Comparison of ENCODE assay signal across 8 mouse cellular contexts in genomic region chr1:58358958-58359901, GRCm38 (mm10). TPM values are rescaled to one million over a fixed set of nuclear protein-coding genes. Genes with fewer than 3 reads are reported as not detected.
A peak's percentile ranks its signal among the peaks of the same experiment; 100 is the strongest.
DNase-seq lines count a peak whose midpoint lies in the region; ATAC-seq and TF ChIP-seq lines count a peak whose summit lies in the region.

No protein-coding gene starts in this region.

- intact Hi-C loops in heart, postnatal 10 days (cut with DNase I) = no loop called here
- intact Hi-C loops in left cerebral cortex, postnatal 36 days (cut with DNase I) = no loop called here

- H3K27ac ChIP-seq in bone marrow macrophage, adult 2 months (ENCODE audit: insufficient read depth, low read depth, low read length) = peak overlapping the region; percentile 47
- H3K27ac ChIP-seq in stomach, postnatal 0 days (replicated peaks) = peak overlapping the region; percentile 35; the same call in 1 of the 2 replicates
- H3K27ac ChIP-seq in forebrain, embryonic 15.5 days (replicated peaks) = no peak overlapping the region
- H3K27ac ChIP-seq in forebrain, embryonic 12.5 days = no peak overlapping the region

- H3K4me3 ChIP-seq in bone marrow macrophage, adult 2 months (ENCODE audit: insufficient read depth, low read length) = no peak overlapping the region
- no peak overlapping the region for H3K4me3 ChIP-seq in stomach, postnatal 0 days (ENCODE audit: low read depth, low read length)
- no peak overlapping the region for H3K4me3 ChIP-seq in forebrain, embryonic 15.5 days
- H3K4me3 ChIP-seq in forebrain, embryonic 12.5 days (replicated peaks) = no peak overlapping the region

- peak; percentile 93 for ATAC-seq in stomach, postnatal 0 days (ENCODE audit: low FRiP score, low TSS enrichment)
- ATAC-seq in forebrain, embryonic 15.5 days (replicated peaks) = no peak
- ATAC-seq in forebrain, embryonic 12.5 days (ENCODE audit: low FRiP score) = no peak

- TF ChIP-seq EP300 in stomach, postnatal 0 days (optimal IDR thresholded peaks at IDR 0.05) = no peak

- peaks cover 17% of the 10 kb centered on the region for H3K4me1 ChIP-seq in bone marrow macrophage, adult 2 months (ENCODE audit: control insufficient read depth, insufficient read depth, low read length)
- H3K4me1 ChIP-seq in stomach, postnatal 0 days (replicated peaks; ENCODE audit: control insufficient read depth, insufficient read depth) = no peaks in the 10 kb centered on the region
- no peaks in the 10 kb centered on the region for H3K4me1 ChIP-seq in forebrain, embryonic 15.5 days
- H3K4me1 ChIP-seq in forebrain, embryonic 12.5 days = no peaks in the 10 kb centered on the region

- TF ChIP-seq POLR2A in bone marrow macrophage, adult 2 months (IDR thresholded peaks at IDR 0.05; ENCODE audit: borderline replicate concordance, low read depth, low read length) = no peak

- DNase-seq in cerebellum, postnatal 14 days = peak; percentile 28 to 31
- DNase-seq in cerebellum, adult 9-11 months = no peak
- DNase-seq in heart, postnatal 10 days = peak; percentile 71 to 73
- peak; percentile 70 to 74 for DNase-seq in left cerebral cortex, postnatal 36 days (ENCODE audit: low spot score in 2 of 2)
- peak; percentile 65 for DNase-seq in stomach, postnatal 0 days (ENCODE audit: low spot score)

- no peaks in the 10 kb centered on the region for H3K36me3 ChIP-seq in stomach, postnatal 0 days (ENCODE audit: control insufficient read depth, insufficient read depth, low read length)
- H3K36me3 ChIP-seq in forebrain, embryonic 15.5 days = no peaks in the 10 kb centered on the region
- H3K36me3 ChIP-seq in forebrain, embryonic 12.5 days (replicated peaks) = no peaks in the 10 kb centered on the region

- no peaks in the 10 kb centered on the region for H3K27me3 ChIP-seq in stomach, postnatal 0 days (ENCODE audit: control insufficient read depth, insufficient read depth, low read length)
- no peaks in the 10 kb centered on the region for H3K27me3 ChIP-seq in forebrain, embryonic 15.5 days
- H3K27me3 ChIP-seq in forebrain, embryonic 12.5 days = no peaks in the 10 kb centered on the region

- H3K9me3 ChIP-seq in stomach, postnatal 0 days (ENCODE audit: control insufficient read depth, low read length) = no peaks in the 10 kb centered on the region
- no peaks in the 10 kb centered on the region for H3K9me3 ChIP-seq in forebrain, embryonic 15.5 days
- H3K9me3 ChIP-seq in forebrain, embryonic 12.5 days = no peaks in the 10 kb centered on the region

- H3K9ac ChIP-seq in stomach, postnatal 0 days (ENCODE audit: low read length) = 0 out of 2 replicates have a peak overlapping the region, but pooled peaks have one; percentile 5
- no peak overlapping the region for H3K9ac ChIP-seq in forebrain, embryonic 15.5 days (replicated peaks)
- no peak overlapping the region for H3K9ac ChIP-seq in forebrain, embryonic 12.5 days

- no peak for TF ChIP-seq CTCF in bone marrow macrophage, adult 2 months (IDR thresholded peaks at IDR 0.05; ENCODE audit: low read depth, low read length)
- 0 out of 2 replicates have a peak, but pooled peaks have one; percentile 4 for TF ChIP-seq CTCF in stomach, postnatal 0 days (IDR thresholded peaks at IDR 0.05; ENCODE audit: low read depth)

- WGBS in stomach, postnatal 0 days = 63% methylated on average over 19 of the region's 19 CpGs
- 90% methylated on average over 19 of the region's 19 CpGs for WGBS in forebrain, embryonic 15.5 days
- whole genome bisulfite sequencing in forebrain, embryonic 12.5 days = 89% methylated on average over 19 of the region's 19 CpGs

- no peak overlapping the region for H3K4me2 ChIP-seq in stomach, postnatal 0 days (replicated peaks; ENCODE audit: low read depth)
- no peak overlapping the region for H3K4me2 ChIP-seq in forebrain, embryonic 15.5 days (replicated peaks)
- no peak overlapping the region for H3K4me2 ChIP-seq in forebrain, embryonic 12.5 days

RNA-seq across cellular contexts. Expression of gene Bzw1, which starts 33.5 kb away (rescaled TPM):
- 113 and 126 TPM in 2 replicates for polyA plus RNA-seq in bone marrow macrophage, adult 2 months (2012; ENCODE audit: insufficient read depth, insufficient read length, missing spikeins)
- 100 to 1,000 TPM; 109 to 117 TPM for total RNA-seq in heart, postnatal 10 days (2021)
- total RNA-seq in left cerebral cortex, postnatal 36 days (2021) = 100 to 1,000 TPM; 138 to 161 TPM
- polyA plus RNA-seq in stomach, postnatal 0 days (2015; fragmentation: Nextera tagmentation; extraction: Ambion mirVana) = 192 and 230 TPM in 2 replicates
- 381 and 396 TPM in 2 replicates for polyA plus RNA-seq in forebrain, embryonic 15.5 days (2015; fragmentation: Nextera tagmentation; extraction: Ambion mirVana)
- polyA plus RNA-seq in forebrain, embryonic 12.5 days (2016; fragmentation: Nextera tagmentation; extraction: Ambion mirVana) = 509 and 526 TPM in 2 replicates

Comparison
In these comparisons a context has a peak if more than half of its experiments do, and no peak if none do; other contexts are left out.
1. H3K27ac ChIP-seq: peak in bone marrow macrophage, adult 2 months (single experiment) and stomach, postnatal 0 days (single experiment); none in forebrain, embryonic 15.5 days (single experiment) and forebrain, embryonic 12.5 days (single experiment).